Mouse (Mus musculus) G1E-ER4 (cell line): Measurements from ENCODE around the gene Ehbp1l1. TPM values are rescaled to one million over a fixed set of nuclear protein-coding genes. Genes with fewer than 3 reads are reported as not detected.
A peak's percentile ranks its signal among the peaks of the same experiment; 100 is the strongest.

Experiments used
- GATA1 ChIP-seq: IDR thresholded peaks from one replicate; pipeline ENCODE4 v1.8.0; 2012; ENCODE audit warnings: low read length, inconsistent platforms
- polyA plus RNA-seq: library from polyadenylated mRNA; stranded (reverse); fragments of >175 nt; gene quantifications from 2 replicates; pipeline ENCODE4 v1.2.3, GENCODE M21; 2012

Gene Ehbp1l1
- polyA plus RNA-seq, 1 experiment, result 97.8 TPM

DNA sequence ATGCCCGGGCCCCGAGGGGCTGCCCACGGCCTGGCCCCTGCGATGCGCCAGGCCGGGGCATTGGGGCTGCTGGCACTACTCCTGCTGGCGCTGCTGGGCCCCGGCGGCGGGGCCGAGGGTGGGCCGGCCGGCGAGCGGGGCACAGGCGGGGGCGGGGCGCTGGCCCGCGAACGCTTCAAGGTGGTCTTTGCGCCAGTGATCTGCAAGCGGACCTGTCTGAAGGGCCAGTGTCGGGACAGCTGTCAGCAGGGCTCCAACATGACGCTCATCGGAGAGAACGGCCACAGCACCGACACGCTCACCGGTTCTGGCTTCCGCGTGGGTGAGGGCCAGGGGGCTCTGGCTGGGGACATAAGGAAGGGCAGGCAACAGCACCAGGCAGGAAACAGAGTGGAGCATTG lies 16.1 kb upstream of the Ehbp1l1 start:
- no peak for TF ChIP-seq GATA1

DNA sequence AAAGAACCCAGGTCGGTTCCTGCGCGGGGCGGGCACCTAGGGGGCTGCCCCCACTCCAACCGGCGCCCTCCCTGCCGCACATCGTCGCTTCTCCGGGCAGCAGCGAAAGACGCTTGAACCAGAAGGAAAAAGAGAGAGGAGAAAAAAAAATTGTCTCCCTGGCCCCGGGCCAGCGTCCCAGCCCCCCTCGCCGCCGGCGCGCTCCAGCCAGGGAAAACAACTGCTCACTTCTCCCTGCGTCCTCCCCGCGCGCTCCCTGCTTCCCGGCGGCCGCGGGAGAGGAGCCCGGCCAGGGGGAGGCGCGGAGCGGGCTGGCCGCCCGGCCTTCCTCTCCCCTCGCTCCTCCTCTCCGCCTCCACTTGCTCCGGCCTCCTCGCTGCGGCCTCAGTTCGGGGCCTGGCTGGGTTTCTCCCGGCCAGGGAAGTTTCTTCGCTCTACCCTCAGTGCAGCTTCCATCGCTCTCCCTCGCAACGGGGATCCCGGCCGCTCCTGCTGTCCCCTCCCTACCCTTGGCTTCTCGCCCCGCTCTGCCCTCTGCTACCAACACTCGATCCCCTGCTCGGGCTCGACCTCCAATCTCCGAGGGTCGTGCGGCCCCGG lies 15.6 kb upstream of the Ehbp1l1 start:
- no peak for TF ChIP-seq GATA1

DNA sequence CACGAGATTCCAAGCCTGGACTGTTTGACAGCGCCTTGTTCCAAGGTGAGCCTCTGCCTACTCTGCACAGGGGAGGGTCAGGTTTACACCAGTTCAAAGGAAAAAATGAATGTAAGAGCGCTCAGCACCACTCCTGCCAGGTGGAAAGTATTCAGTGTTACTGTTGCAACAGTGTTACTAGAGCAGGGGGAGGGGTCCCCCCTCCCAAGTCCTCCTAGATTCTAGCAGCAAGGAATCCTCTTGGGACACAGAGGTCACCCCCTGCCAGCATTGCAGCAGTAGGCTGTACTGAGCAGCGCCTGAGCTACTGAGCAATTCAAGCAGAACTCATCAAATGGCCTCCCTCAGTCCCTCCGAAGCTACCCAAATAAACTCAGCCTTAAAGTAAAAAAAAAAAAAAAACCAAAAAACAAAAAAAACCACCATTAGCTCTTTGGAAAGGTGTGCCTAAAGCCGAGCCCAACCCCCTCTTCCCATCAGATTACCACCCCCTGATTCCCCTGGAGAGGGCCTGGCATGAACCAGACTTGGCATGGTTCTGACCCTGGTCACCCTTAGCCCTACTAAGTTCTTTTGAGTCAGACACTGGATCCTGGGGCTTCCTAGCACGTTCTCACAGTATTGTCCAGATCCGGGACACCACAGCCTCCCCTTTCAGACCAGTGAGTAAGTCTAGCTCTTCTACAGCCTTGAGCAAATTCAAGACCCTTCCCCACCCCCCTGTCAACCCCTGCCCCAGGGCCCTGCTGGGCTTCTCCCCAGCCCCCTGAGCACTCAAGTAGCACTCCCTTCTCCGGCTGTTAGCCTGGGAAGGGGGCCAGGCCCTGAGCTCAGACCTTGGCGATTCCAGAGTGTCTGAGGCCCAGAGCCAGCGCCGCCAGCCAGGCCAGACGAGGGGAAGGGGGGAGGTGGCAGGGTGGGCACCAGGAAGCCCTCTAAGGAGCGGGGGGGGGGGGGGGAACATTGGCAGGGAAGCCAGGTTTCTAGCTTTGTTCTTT lies 14.5 kb upstream of the Ehbp1l1 start, which contains the start of gene Ltbp3:
Gene Ltbp3, plus strand, starts transcription at position 585 of the 998 bp plus-strand sequence.
- no peak for TF ChIP-seq GATA1

DNA sequence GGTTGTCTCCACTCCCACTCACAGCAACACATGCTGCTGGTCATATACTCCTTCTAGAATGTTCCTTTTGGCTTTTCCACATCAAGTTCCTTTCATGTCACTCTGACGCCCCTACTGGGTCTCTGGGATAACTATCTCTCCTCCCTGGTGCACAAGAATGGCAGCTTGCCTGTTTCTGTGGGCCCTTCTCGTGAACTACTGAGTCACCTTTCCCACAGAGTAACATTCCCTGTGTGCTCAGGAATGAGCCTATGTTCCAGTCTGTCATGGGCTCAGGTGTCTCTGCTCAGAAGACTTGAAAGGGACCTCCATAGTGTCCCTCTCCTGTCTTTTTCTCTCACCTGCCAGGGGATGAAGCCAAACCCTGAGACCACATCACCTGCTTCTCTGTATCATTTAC lies 13.3 kb upstream of the Ehbp1l1 start:
- TF ChIP-seq GATA1, result no peak

DNA sequence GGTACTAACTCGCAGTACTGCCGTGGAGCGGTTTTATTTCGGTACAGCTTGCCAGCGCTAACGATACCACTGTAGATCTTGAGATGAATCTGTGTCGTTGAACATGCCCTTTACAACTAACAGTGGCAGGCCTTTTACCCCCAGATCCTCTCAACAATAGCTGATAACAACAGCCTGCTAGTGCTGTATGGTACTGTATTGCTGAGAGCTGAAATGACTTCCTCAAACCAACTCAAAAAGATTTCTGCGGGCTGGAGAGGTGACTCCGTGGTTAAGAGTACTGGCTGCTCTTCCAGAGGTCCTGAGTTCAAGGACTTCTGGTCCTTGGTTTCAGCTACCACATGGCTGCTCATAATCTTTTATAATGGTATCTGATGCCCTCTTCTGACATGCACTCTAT lies 8.2 kb upstream of the Ehbp1l1 start:
- TF ChIP-seq GATA1, result no peak

DNA sequence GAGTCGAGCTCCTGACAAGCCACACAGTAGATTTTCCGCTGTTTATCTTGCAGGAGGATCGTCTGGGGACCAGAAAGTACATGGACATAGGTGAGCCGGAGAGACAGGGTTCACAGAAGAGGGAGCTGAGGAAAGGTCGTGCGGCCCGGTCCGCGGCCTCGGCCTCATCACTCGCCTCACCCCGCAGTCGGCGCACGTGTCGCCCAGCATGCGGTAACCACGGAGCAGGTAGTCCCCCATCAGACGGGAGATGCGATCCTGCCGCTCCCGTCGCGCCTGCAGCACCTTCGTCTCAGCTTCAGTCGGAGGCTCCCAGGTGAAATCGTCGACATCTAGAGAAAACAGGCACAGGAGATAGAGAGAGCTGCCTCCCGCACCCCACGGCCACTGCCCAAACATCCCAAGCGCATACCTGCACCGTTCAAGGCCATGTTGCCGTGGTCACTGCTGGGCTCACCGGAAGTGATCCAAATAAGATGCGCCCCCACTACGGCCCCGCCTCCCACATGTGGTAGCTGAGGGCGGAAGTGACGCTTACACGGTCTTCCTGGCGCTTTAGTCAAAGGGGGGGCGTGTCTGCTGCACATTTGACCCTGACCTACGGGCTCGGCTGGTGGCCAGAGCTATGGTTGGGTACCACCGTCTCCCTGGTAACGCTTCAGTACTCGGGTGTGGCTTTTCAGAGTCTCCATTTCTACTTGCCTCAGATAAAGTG lies 5.3 kb upstream of the Ehbp1l1 start:
- no peak for TF ChIP-seq GATA1

DNA sequence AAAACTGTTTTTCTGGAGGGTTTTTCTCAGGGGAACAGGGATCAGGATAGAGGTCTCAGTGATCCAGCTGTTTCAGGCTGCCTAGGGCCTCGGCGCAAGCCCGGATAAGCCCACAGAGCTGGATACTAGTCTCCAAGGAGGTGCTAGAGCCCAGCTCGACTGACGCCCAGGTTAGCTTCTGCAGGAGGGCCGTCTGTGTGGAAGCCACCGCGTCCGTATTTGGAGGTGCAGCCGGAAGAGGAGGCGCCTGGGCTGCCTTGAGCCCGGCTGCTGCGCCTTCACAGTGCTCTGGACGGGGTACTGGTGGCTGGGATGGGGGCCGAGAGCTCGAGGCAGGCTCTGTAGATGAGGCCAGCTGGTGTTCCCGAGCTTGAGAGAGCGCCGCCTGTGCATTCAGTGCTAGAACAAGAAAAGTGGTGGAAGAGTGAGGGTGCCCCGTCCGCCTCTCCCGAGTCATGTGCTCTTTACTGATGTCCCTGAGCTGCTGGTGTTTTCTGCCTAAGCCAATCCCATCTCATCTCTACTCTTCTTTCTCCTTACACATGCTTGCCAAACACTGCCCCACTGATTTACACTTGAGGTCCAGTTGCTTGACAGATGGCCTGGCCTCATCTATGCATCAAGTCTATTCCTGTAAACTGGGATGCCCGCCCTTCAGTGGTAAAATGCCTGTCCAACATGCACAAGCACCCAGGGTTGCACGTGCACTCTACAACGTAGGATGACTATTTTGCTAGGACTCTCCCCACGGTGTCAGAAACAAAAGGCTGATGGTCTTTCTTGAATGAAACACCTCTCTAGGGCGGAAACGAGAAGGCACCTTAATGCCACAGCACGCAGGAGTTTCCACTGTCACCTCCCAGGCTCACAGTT lies 4.4 kb upstream of the Ehbp1l1 start:
- TF ChIP-seq GATA1, result no peak

DNA sequence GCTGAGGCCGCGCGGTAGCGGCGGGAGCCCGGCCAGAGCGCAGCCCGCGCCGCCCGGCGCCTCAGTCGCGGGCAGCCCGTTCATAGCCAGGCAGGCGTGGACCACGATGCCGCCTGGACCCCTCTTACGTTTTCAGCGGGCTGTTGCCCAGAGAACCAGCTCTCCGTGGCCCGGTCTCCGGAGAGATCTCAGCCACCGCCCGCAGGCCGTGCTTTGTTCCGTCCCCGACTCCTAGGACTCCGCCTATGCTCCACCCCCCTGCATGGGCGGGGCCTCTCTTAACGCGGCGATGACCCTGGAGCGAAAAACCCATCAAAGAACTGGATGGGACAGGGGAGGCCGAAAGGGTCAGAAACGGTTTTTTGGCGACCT lies 3.3 kb upstream of the Ehbp1l1 start, which contains the start of gene Fam89b:
Gene Fam89b, minus strand, starts transcription at position 210 of the 372 bp plus-strand sequence.
- TF ChIP-seq GATA1, result no peak

DNA sequence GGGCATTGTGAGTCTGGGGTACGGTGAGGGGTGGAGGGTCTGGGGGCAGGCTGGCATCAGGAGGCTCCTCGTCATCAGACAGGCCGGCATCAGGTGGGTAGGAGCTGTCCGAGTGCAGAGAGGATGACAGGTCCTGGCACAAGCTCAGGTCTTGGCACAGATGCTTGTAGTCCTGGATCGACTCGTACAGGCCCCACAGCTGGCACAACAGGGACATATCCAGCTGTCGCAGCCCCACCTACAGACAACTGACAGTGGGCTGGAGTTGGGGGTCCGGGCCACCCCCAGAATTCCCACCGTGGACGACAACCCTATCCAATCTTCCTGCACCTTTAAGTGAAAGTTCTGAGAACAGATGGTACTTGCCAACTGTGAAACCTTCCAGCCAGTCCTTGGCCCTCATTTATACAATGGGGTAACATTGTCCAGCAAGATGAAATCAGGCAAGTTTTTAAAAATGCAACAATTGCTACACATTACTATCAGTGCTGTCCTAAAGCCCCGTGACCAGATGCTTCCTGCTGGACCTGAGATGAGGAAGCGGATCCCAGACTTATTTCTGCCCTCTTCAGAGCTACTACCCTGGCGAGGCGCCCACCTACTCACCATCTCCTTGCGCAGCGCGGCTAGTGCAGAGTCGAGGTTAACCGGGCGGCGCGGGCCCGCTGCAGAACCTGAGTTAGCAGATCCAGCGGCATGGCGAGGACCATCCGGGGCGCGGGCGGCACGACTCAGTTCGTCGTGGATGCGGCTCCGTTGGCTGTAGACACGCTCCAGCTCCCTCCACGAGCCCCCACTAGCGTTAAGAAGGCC lies 2.7 kb upstream of the Ehbp1l1 start:
- TF ChIP-seq GATA1, result no peak

DNA sequence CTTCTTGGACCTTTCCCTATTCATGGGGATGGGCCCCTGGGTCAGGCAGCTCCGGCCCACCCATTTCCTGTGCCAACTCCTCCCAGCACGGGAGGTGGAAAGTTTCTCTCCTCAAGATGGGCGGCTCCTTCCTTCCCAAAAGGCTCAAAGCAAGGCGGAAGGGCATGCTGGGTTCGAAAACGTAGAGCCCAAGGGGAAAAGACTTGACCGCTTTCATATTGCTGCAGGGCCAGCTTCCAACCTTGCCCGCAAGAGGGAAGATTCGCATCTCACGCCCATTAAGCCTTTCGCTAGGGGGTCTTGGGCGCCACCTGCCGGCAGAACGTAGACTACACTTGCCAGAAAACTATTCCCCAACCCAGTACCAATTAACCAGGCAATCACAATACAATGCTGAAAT lies 1.6 kb upstream of the Ehbp1l1 start:
- TF ChIP-seq GATA1, result no peak

DNA sequence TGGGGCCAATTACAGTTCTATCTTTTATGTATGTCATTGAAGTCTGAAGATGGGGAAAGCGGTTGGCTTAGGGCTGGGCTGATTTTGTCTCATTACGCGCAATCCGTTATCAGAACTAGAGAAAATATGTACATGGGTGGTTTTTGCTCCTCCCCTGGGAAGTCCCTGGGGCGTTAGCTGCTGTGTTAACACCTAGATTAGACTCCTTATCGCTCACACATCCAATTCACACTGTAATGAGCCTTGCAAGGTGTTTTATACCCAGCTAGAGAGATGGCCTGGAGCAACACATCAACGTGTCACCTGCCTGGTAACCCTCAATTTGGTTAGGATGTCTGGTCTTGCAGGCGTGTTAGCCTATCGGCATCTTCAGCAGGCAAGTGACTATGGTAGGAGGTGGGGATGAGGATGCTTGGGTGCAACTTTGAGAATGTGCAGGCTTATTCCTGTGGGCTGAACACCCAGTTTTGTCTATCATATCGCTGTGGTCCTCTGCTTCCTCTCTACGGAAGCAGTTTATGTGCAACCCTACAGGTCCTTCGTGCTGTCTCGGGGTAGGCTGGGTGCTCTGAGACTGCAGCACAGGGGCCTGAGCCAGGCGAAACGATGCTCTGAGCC lies 953 bp upstream of the Ehbp1l1 start:
- peak; percentile 79 for TF ChIP-seq GATA1

DNA sequence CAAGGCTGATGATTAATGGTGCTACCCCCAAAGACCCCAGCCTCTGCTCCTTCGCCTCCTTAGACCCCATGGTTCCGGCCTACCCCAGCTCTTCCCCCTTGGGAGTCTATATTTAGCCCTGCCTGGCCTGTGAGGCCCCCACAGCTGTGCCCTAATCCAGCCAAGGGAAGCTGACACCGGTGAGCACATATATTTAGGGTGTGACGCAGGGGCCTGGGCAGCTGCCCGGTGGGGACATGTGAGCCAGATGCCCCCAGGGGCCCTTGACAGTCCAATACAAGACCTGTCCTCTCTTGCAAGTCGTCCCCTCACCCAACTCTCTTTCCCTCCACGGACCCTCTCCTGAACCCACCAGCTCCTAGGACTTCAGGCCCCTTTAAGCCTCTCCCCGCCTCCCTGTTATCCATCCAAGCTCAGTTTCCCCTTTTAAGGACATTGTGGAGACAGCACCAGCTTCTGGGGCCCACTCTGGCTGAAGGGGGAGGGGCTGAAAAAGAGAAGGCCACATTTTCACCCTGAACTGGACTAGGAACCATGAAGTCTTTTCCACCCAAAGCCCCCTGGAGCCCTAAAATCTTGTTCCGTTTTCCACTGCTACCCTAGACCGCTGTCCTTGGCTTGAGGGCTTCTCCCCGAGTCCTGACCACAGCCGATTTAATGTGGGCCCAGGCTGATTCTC lies 949 bp downstream of the Ehbp1l1 start:
- no peak for TF ChIP-seq GATA1

DNA sequence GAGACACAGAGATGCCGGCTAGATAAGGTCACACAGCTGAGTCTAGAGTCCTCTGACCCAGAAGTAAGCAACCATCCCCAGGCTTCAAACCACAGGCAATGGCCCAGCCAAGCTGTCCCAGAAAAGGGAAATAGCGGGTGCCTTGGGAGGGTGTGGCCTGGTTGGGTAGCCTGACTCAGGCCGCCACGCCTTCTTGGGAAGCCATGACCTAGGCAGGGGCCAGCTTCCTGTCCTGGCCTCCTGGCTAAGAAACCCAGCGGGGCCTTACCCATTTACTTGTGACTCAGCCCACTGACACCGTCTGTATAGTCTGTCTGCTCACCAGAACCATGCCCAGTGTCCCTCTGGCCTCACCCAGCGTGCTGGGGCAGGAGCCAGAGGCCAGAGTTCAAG lies 1.6 kb downstream of the Ehbp1l1 start:
- no peak for TF ChIP-seq GATA1
